In genomic region chrX:106189356-106189755, GRCm38 (mm10) we compare ENCODE assay signal across 8 mouse cellular contexts. TPM values are rescaled to one million over a fixed set of nuclear protein-coding genes. Genes with fewer than 3 reads are reported as not detected.
DNase-seq lines count a peak whose midpoint lies in the region; ATAC-seq and TF ChIP-seq lines count a peak whose summit lies in the region.

No protein-coding gene starts in this region.

- TF ChIP-seq CTCF in MEL (IDR thresholded peaks at IDR 0.05 in 2 of 3, conservative IDR thresholded peaks at IDR 0.05 in 1 of 3; ENCODE audit: control insufficient read depth in 1 of 3, insufficient read depth in 1 of 3, low read depth in 2 of 3, low read length in 3 of 3, poor library complexity in 1 of 3, severe bottlenecking in 1 of 3) = no peak

- WGBS in heart, embryonic 12.5 days = 45% methylated on average over 5 of the region's 5 CpGs
- WGBS in hindbrain, embryonic 13.5 days = 55% methylated on average over 5 of the region's 5 CpGs

- peak overlapping the region; percentile 73 for H3K4me2 ChIP-seq in heart, embryonic 12.5 days
- peak overlapping the region; percentile 70 for H3K4me2 ChIP-seq in hindbrain, embryonic 13.5 days

- peaks cover 18% of the 10 kb centered on the region for H3K36me3 ChIP-seq in heart, embryonic 12.5 days
- H3K36me3 ChIP-seq in MEL (ENCODE audit: control insufficient read depth in 1 of 2, insufficient read depth in 2 of 2, low read length in 2 of 2) = peaks cover 18 to 25% of the 10 kb centered on the region in 2 experiments
- H3K36me3 ChIP-seq in hindbrain, embryonic 13.5 days = 0 out of 2 replicates have a peak, but pooled peaks cover 6% of the 10 kb centered on the region

- no peaks in the 10 kb centered on the region for H3K27me3 ChIP-seq in heart, embryonic 12.5 days (replicated peaks)
- no peaks in the 10 kb centered on the region for H3K27me3 ChIP-seq in MEL (ENCODE audit: control insufficient read depth in 1 of 2, insufficient read depth in 2 of 2, low read length in 2 of 2)
- no peaks in the 10 kb centered on the region for H3K27me3 ChIP-seq in hindbrain, embryonic 13.5 days

- intact Hi-C loops in heart, postnatal 14 days (cut with DNase I) = loop anchor here (5.0 kb wide), 1 partner anchor 162 kb away; the partner anchor contains the start of gene Atp7a
- intact Hi-C loops in left cerebral cortex, postnatal 36 days (cut with DNase I) = no loop called here

- no peak for TF ChIP-seq RAD21 in MEL (IDR thresholded peaks at IDR 0.05; ENCODE audit: low read depth, low read length)

- peak; percentile 18 to 47; a peak in 3 of 4 replicates for TF ChIP-seq EP300 in MEL (IDR thresholded peaks at IDR 0.05; ENCODE audit: low read depth in 1 of 2, low read length in 2 of 2)

- no peak overlapping the region for H3K27ac ChIP-seq in heart, embryonic 12.5 days (ENCODE audit: poor library complexity, severe bottlenecking)
- H3K27ac ChIP-seq in MEL (ENCODE audit: control insufficient read depth, low read depth, low read length) = peak overlapping the region; percentile 59
- H3K27ac ChIP-seq in hindbrain, embryonic 13.5 days = peak overlapping the region; percentile 62; the same call in 1 of the 2 replicates

- no peaks in the 10 kb centered on the region for H3K9me3 ChIP-seq in heart, embryonic 12.5 days (replicated peaks)
- H3K9me3 ChIP-seq in MEL (replicated peaks; ENCODE audit: insufficient read depth, low read length) = no peaks in the 10 kb centered on the region
- H3K9me3 ChIP-seq in hindbrain, embryonic 13.5 days = no peaks in the 10 kb centered on the region

- DNase-seq in heart, postnatal 14 days = no peak
- DNase-seq in MEL (ENCODE audit: low read depth, low spot score) = peak; percentile 60
- no peak for DNase-seq in gastrocnemius, postnatal 4 days (ENCODE audit: low spot score in 2 of 2)
- no peak for DNase-seq in left cerebral cortex, postnatal 36 days (ENCODE audit: low spot score in 2 of 2)

- H3K9ac ChIP-seq in heart, embryonic 12.5 days = peak overlapping the region; percentile 89
- H3K9ac ChIP-seq in MEL (ENCODE audit: control insufficient read depth, low read depth, low read length, poor library complexity, severe bottlenecking) = peak overlapping the region; percentile 75
- no peak overlapping the region for H3K9ac ChIP-seq in hindbrain, embryonic 13.5 days

- TF ChIP-seq POLR2A in MEL (IDR thresholded peaks at IDR 0.05; ENCODE audit: control insufficient read depth in 1 of 2, insufficient read depth in 1 of 2, low read depth in 1 of 2, low read length in 2 of 2, poor library complexity in 1 of 2) = peak in 1 of 2 experiments; percentile 35; a peak in 1 of 4 replicates

- H3K79me2 ChIP-seq in MEL (ENCODE audit: control insufficient read depth, insufficient read depth, low read length, poor library complexity) = peaks cover 51% of the 10 kb centered on the region

- H3K4me1 ChIP-seq in heart, embryonic 12.5 days (replicated peaks) = 0 out of 2 replicates have a peak, but pooled peaks cover 11% of the 10 kb centered on the region
- H3K4me1 ChIP-seq in MEL (ENCODE audit: control insufficient read depth in 1 of 2, insufficient read depth in 2 of 2, low read length in 2 of 2) = peaks cover 0 to 13% of the 10 kb centered on the region in 2 experiments; a peak in 3 of 4 replicates
- peaks cover 31% of the 10 kb centered on the region for H3K4me1 ChIP-seq in hindbrain, embryonic 13.5 days (replicated peaks)

- ATAC-seq in heart, embryonic 12.5 days (ENCODE audit: insufficient number of reproducible peaks, low FRiP score) = no peak
- no peak for ATAC-seq in hindbrain, embryonic 13.5 days (ENCODE audit: low FRiP score)
- peak; percentile 24 for ATAC-seq in megakaryocyte progenitor cell, adult 5-6 weeks (replicated peaks; ENCODE audit: poor library complexity)
- ATAC-seq in erythroblast, adult 5-6 weeks (replicated peaks; ENCODE audit: low FRiP score, poor library complexity, severe bottlenecking) = no peak

- peak overlapping the region; percentile 69 for H3K4me3 ChIP-seq in heart, embryonic 12.5 days
- H3K4me3 ChIP-seq in MEL (ENCODE audit: control insufficient read depth in 1 of 2, insufficient read depth in 1 of 2, low read depth in 2 of 2, low read length in 2 of 2) = peak overlapping the region; percentile 91 to 99
- H3K4me3 ChIP-seq in hindbrain, embryonic 13.5 days = peak overlapping the region; percentile 53

TF ChIP-seq in MEL, 35 proteins besides CTCF, POLR2A, EP300 and RAD21 (continues in another document):
- TF ChIP-seq JUND (IDR thresholded peaks at IDR 0.05; ENCODE audit: low read depth, low read length) = no peak
- TF ChIP-seq NELFE (IDR thresholded peaks at IDR 0.05; ENCODE audit: low read depth, low read length) = no peak
- TF ChIP-seq SIN3A (IDR thresholded peaks at IDR 0.05; ENCODE audit: low read length) = peak; percentile 67; the same call in 1 of the 2 replicates
- TF ChIP-seq UBTF (IDR thresholded peaks at IDR 0.05; ENCODE audit: borderline replicate concordance, insufficient read depth, low read depth, low read length) = no peak
- no peak for TF ChIP-seq TAL1 (IDR thresholded peaks at IDR 0.05; ENCODE audit: low read length)
- TF ChIP-seq MYC (IDR thresholded peaks at IDR 0.05; ENCODE audit: low read depth, low read length) = 0 out of 2 replicates have a peak, but pooled peaks have one; percentile 22
- TF ChIP-seq E2F4 (IDR thresholded peaks at IDR 0.05; ENCODE audit: borderline replicate concordance, low read depth, low read length) = no peak
- TF ChIP-seq CHD2 (IDR thresholded peaks at IDR 0.05; ENCODE audit: low read length) = no peak
- TF ChIP-seq MXI1 (IDR thresholded peaks at IDR 0.05; ENCODE audit: low read depth, low read length) = peak; percentile 21; the same call in 1 of the 2 replicates
- TF ChIP-seq MAX (IDR thresholded peaks at IDR 0.05; ENCODE audit: low read length) = no peak
- TF ChIP-seq MAZ (IDR thresholded peaks at IDR 0.05; ENCODE audit: low read depth, low read length) = no peak
- no peak for TF ChIP-seq ZNF384 (IDR thresholded peaks at IDR 0.05; ENCODE audit: low read depth, low read length)
- TF ChIP-seq USF1 (IDR thresholded peaks at IDR 0.05; ENCODE audit: low read depth, low read length) = no peak
- TF ChIP-seq GABPA (IDR thresholded peaks at IDR 0.05; ENCODE audit: low read depth, low read length) = no peak
- TF ChIP-seq ZKSCAN1 (IDR thresholded peaks at IDR 0.05; ENCODE audit: low read depth, low read length) = no peak
- no peak for TF ChIP-seq POLR2AphosphoS5 (IDR thresholded peaks at IDR 0.05; ENCODE audit: borderline replicate concordance, low read depth, low read length)
- TF ChIP-seq CHD1 (IDR thresholded peaks at IDR 0.05; ENCODE audit: low read depth, low read length) = no peak
- no peak for TF ChIP-seq NRF1 (IDR thresholded peaks at IDR 0.05; ENCODE audit: insufficient read depth, low read depth, low read length, poor library complexity, severe bottlenecking)
- TF ChIP-seq ZMIZ1 (IDR thresholded peaks at IDR 0.05; ENCODE audit: low read depth, low read length) = no peak
- TF ChIP-seq ETS1 (IDR thresholded peaks at IDR 0.05; ENCODE audit: low read depth, low read length) = peak; percentile 50; the same call in 1 of the 2 replicates

RNA-seq across cellular contexts. Expression of gene Pgk1, which starts 2.5 kb away (rescaled TPM):
- polyA plus RNA-seq in heart, embryonic 12.5 days (2016; fragmentation: Nextera tagmentation; extraction: Ambion mirVana) = 680 and 691 TPM in 2 replicates
- 100 to 1,000 TPM; 554 to 629 TPM for total RNA-seq in heart, postnatal 14 days (2021)
- 528 and 991 TPM in 2 replicates for total RNA-seq in MEL (2012; rRNA removed)
- polyA plus RNA-seq in MEL (2012; ENCODE audit: insufficient read depth in 1 of 2, insufficient read length in 2 of 2, low read depth in 1 of 2, low replicate concordance in 2 of 2, missing spikeins in 1 of 2) = 100 to 1,000 TPM; 285 to 890 TPM
- 262 and 266 TPM in 2 replicates for polyA plus RNA-seq in hindbrain, embryonic 13.5 days (2015; fragmentation: Nextera tagmentation; extraction: Ambion mirVana)
- 406 and 427 TPM in 2 replicates for total RNA-seq in megakaryocyte progenitor cell, adult 5-6 weeks (2015)
- total RNA-seq in megakaryocyte progenitor cell, adult 5-6 weeks (2017) = 339 and 366 TPM in 2 replicates
- 75.0 and 90.3 TPM in 2 replicates for total RNA-seq in erythroblast, adult 5-6 weeks (2015; ENCODE audit: low replicate concordance)
- total RNA-seq in erythroblast, adult 5-6 weeks (2017; ENCODE audit: low replicate concordance) = 57.3 and 67.1 TPM in 2 replicates
- total RNA-seq in gastrocnemius, postnatal 4 days (2021) = 100 to 1,000 TPM; 561 to 647 TPM
- 100 to 1,000 TPM; 430 to 470 TPM for total RNA-seq in left cerebral cortex, postnatal 36 days (2021)

RNA-seq across cellular contexts. Expression of gene Taf9b, which starts 31.6 kb away (rescaled TPM):
- 21.2 and 21.6 TPM in 2 replicates for polyA plus RNA-seq in heart, embryonic 12.5 days (2016; fragmentation: Nextera tagmentation; extraction: Ambion mirVana)
- 10 to 100 TPM in 1 of 2 experiments, 1 to 10 TPM in 1; 8.5 to 10.7 TPM for total RNA-seq in heart, postnatal 14 days (2021)
- 1.7 and 2.5 TPM in 2 replicates for total RNA-seq in MEL (2012; rRNA removed)
- 1 to 10 TPM in 1 of 2 experiments, not detected in 1; 1.9 TPM for polyA plus RNA-seq in MEL (2012; ENCODE audit: insufficient read depth in 1 of 2, insufficient read length in 2 of 2, low read depth in 1 of 2, low replicate concordance in 2 of 2, missing spikeins in 1 of 2)
- 15.6 TPM in 2 replicates for polyA plus RNA-seq in hindbrain, embryonic 13.5 days (2015; fragmentation: Nextera tagmentation; extraction: Ambion mirVana)
- total RNA-seq in megakaryocyte progenitor cell, adult 5-6 weeks (2015) = 6.4 and 11.1 TPM in 2 replicates
- total RNA-seq in megakaryocyte progenitor cell, adult 5-6 weeks (2017) = 1.0 and 4.1 TPM in 2 replicates
- 2.7 and 6.9 TPM in 2 replicates for total RNA-seq in erythroblast, adult 5-6 weeks (2015; ENCODE audit: low replicate concordance)
- 2.0 TPM in 1 of 2 replicates, not detected in the other for total RNA-seq in erythroblast, adult 5-6 weeks (2017; ENCODE audit: low replicate concordance)
- 1 to 10 TPM; 7.7 to 7.8 TPM for total RNA-seq in gastrocnemius, postnatal 4 days (2021)
- total RNA-seq in left cerebral cortex, postnatal 36 days (2021) = 10 to 100 TPM; 21.9 to 22.3 TPM

RNA-seq across cellular contexts. Expression of gene Tlr13, which starts 46.4 kb away (rescaled TPM):
- polyA plus RNA-seq in heart, embryonic 12.5 days (2016; fragmentation: Nextera tagmentation; extraction: Ambion mirVana) = 0.33 and 0.49 TPM in 2 replicates
- total RNA-seq in heart, postnatal 14 days (2021) = 1 to 10 TPM; 1.5 to 1.7 TPM
- total RNA-seq in MEL (2012; rRNA removed) = not detected in 2 replicates
- not detected for polyA plus RNA-seq in MEL (2012; ENCODE audit: insufficient read depth in 1 of 2, insufficient read length in 2 of 2, low read depth in 1 of 2, low replicate concordance in 2 of 2, missing spikeins in 1 of 2)
- 0.21 and 0.34 TPM in 2 replicates for polyA plus RNA-seq in hindbrain, embryonic 13.5 days (2015; fragmentation: Nextera tagmentation; extraction: Ambion mirVana)
- total RNA-seq in megakaryocyte progenitor cell, adult 5-6 weeks (2015) = 1.3 and 1.6 TPM in 2 replicates
- 1.00 and 1.4 TPM in 2 replicates for total RNA-seq in megakaryocyte progenitor cell, adult 5-6 weeks (2017)
- 9.0 and 11.9 TPM in 2 replicates for total RNA-seq in erythroblast, adult 5-6 weeks (2015; ENCODE audit: low replicate concordance)
- total RNA-seq in erythroblast, adult 5-6 weeks (2017; ENCODE audit: low replicate concordance) = 9.5 and 9.8 TPM in 2 replicates
- total RNA-seq in gastrocnemius, postnatal 4 days (2021) = 1 to 10 TPM; 1.8 to 1.9 TPM
- total RNA-seq in left cerebral cortex, postnatal 36 days (2021) = 1 to 10 TPM; 1.2 to 1.3 TPM
